Mouse (Mus musculus) gastrocnemius, adult 18-20 months (tissue): ENCODE data around the gene Nhlrc1. TPM values are rescaled to one million over a fixed set of nuclear protein-coding genes. Genes with fewer than 3 reads are reported as not detected.

ENCODE experiments used
- DNase-seq: peaks from one replicate; pipeline ENCODE4 v3.0.0; 2021; ENCODE audit warnings: low spot score
- long read RNA-seq, 2 experiments: library from polyadenylated mRNA; stranded (forward); transcript quantifications; one replicate each; pipeline ENCODE4 v2.0.0; 2021
- total RNA-seq, 2 experiments: library from RNA; stranded (reverse); gene quantifications; 2 replicates each; pipeline ENCODE4 v1.2.3; 2021

Gene Nhlrc1
- total RNA-seq: 1 to 10 TPM; 5.1 to 5.2 TPM
- long read RNA-seq, experiment 1, transcript Nhlrc1-201 (1 exons, 2,294 nt): major isoform, 19 of 19 reads
- long read RNA-seq, experiment 1, partial matches to known transcripts: 0 of 19 reads
- long read RNA-seq, experiment 1, other reads (novel, unspliced or antisense): 0 of 19 reads
- long read RNA-seq, experiment 2, transcript Nhlrc1-201 (1 exons, 2,294 nt): major isoform, 13 of 13 reads
- long read RNA-seq, experiment 2, partial matches to known transcripts: 0 of 13 reads
- long read RNA-seq, experiment 2, other reads (novel, unspliced or antisense): 0 of 13 reads

GRCm38 (mm10) chr13:47014334-47015194, at the start of gene Nhlrc1:
TSS of gene Nhlrc1 (minus strand) at chr13:47014850.
- peak; percentile 71 for DNase-seq

DNA sequence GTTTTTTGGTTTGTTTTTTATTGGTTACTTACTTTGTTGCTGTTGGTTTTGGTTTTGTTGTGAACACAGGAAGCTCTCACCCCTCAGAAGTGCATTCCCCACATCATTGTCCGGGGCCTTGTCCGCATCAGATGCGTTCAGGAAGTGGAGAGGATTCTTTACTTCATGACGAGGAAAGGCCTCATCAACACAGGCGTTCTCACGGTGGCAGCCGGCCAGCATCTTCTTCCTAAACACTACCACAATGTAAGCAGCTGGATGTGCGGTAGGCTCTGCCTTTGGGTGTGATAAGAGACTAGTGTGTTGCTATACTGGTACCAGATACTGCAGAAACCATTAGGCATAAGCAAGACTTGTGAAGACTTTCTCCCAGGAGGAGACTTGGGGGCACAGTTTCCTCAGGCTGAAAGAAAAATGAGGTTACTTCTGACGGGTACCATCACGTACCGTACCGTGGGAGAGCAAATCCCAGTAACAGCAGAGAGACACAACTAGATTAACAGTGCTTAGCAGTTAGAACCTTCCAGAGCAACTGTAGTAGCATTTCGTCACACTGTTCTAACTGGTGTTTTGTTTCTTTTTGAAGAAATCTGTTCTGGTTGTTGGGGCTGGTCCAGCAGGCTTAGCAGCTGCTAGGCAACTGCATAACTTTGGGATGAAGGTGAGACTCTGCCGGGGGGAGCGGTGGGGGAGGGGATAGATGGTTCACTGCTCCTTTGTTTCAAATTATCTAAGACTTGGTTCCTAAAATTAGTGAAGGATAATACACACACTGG, 49.5 kb upstream of the Nhlrc1 start:
- DNase-seq: no peak

- DNase-seq: no peak
Measured at GRCm38 (mm10) chr13:47062756-47063155, 48.1 kb upstream of the Nhlrc1 start.

- DNase-seq: no peak
Measured at GRCm38 (mm10) chr13:47056781-47057180, 42.1 kb upstream of the Nhlrc1 start.

DNA sequence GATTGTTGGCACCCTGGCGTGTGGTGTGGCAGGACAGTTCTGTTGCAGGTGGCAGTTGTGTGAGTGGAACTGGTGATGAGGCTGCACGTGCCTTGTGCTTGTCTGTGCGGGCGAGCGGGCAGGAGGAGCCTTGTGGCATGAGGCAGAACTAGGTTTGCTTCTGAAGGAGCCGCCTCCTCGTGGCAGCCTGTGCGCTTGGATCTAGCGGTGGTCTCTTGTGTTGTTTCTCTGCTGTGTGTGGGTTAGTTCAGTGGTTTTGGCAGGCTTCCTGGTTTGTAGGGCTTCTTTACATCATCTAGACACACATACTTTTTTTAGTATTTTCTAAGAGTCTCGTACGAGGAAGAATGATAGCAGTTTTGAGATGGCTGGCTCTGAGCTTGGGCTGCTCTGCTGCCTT, 41.5 kb upstream of the Nhlrc1 start:
- DNase-seq: no peak

GRCm38 (mm10) chr13:47053971-47054370, 39.3 kb upstream of the Nhlrc1 start:
- no peak for DNase-seq

DNA sequence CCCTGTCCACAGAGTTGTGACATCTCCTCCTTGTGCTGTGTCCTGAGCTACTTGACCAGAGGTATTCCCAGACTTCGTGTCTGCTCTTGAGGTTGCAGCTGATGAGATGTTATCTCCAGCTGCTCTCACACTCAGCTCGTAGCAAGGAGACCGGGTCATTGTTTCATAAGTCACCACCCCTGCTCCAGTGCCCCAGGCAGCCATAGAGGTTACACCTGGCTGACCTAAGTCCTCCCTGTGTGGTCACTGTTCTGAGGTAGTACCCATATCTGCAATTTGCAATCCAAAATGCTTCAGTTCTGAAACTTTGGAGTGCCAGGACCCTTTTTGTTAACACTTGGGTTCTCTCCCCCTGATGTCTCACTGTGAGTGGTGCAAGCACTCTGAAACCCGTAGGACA, 35.4 kb upstream of the Nhlrc1 start:
- no peak for DNase-seq

- peak; percentile 24 for DNase-seq
Measured at GRCm38 (mm10) chr13:47047996-47048395, 33.3 kb upstream of the Nhlrc1 start.

DNA sequence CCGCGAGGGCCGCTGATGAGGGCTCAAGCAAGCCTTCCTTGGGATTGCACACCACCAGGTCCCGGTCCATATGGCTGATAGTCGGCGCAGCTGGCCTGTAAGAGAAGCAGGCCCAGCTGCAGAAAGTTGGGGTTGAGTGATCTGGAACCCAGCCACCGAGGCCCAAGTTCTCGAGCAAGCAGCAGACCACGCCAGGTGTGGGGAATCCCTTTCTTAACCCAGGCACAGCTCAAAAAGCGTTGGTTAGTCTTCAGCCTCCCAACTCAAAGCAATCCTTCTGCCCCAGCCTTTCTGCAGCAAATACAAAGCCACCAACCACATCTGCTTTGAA, 29.9 kb upstream of the Nhlrc1 start, which contains the start of gene Tpmt:
Gene Tpmt, minus strand, starts transcription at position 121 of the 331 bp plus-strand sequence.
- DNase-seq: peak; percentile 5

DNA sequence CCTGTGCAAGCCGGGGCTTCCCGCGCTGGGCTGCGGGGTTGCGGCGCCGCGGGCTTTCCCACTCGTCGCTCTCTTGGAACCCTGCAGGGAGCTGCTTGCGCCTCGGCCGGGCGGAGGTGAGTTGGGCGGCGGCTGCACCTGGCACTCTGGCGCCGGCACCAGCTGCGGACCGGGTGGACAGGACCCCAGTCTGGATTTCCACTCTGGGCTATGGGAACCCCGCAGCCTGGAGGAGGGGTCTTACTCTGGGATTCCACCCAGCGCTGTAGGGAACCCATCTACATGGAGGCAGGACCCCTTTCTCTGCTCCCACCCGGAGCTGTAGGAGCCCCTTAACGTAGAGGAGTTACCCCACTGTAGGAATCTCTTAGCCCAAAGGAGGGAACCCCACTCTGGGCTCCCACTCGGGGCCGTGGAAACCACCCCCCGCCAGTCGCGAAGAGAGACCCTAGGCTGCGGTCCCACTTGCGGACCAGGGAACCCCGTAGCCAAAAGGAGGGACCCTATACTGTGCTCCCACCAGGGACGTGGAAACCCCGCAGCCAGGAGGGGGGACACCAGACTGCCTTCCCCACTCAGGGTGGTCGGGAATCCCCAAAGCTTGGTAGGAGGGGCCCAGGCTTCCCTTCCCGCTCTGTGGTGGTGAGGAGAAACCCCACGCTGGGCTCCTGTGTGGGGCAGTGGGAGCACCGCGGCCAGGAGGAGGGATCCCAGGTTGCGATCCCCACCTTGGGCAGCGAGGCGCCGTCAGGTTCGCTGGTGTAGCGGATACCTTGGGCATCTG, 29.4 kb upstream of the Nhlrc1 start:
- peak; percentile 9 for DNase-seq

DNA sequence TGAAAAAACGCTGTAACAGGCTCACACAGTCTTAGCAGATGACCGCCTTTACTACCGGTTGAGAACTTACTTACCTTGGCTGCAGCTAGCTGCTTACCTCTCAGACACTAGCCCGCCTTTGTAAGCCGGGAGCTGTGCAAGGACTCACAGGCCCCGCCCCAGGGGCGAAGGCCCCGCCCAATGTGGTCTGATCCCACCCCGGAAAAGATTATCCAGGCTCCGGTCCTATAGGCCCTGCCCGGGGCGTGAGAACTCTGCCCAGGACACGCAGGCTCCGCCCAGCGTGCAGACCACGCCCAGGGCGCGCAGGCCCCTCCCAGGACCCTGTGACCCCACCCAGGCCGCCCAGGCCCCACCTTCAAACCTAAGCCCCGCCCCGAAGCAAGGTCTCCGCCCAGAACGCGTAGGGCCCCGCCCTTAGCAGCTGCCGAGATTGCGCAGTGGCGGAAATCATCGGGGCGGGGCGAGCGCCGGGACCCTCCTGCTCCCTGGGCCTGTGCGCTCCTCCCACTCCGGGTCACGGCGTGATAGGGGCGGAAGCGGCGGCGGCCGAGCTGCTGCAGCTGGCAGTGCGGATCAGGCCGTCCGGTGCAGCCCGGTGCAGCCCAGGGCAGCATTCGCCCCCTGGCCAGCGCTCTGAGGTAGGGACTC, 28.5 kb upstream of the Nhlrc1 start, which contains the start of gene Kdm1b:
Gene Kdm1b, plus strand, starts transcription at position 470 of the 651 bp plus-strand sequence.
- peak; percentile 98 for DNase-seq

GRCm38 (mm10) chr13:47042024-47042633, 27.5 kb upstream of the Nhlrc1 start:
- no peak for DNase-seq

GRCm38 (mm10) chr13:47040061-47040460, 25.4 kb upstream of the Nhlrc1 start:
- DNase-seq: no peak

DNA sequence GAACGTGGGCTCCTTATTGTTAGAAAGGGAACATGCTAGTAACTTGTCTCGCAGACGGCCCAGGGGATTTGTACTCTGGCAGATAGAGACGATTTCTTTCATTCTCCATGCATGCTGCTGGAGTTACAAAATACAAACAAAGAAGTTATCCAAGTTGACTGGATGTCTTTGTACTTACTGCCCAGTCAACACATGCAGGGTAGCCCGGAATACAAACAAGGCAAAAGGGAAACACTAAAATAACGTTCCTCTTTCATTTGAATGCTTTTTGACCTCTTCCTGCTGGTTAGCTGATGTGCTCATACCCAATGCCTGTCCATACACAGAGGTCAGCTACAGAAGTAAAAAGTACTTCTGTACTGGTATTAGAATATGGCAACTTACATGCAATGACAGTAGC, 23.3 kb upstream of the Nhlrc1 start:
- no peak for DNase-seq

- no peak for DNase-seq
Measured at GRCm38 (mm10) chr13:47033602-47034001, 19.0 kb upstream of the Nhlrc1 start.

- no peak for DNase-seq
Measured at GRCm38 (mm10) chr13:47030376-47031107, 15.9 kb upstream of the Nhlrc1 start.

GRCm38 (mm10) chr13:47020798-47021197, 6.1 kb upstream of the Nhlrc1 start:
- no peak for DNase-seq

DNA sequence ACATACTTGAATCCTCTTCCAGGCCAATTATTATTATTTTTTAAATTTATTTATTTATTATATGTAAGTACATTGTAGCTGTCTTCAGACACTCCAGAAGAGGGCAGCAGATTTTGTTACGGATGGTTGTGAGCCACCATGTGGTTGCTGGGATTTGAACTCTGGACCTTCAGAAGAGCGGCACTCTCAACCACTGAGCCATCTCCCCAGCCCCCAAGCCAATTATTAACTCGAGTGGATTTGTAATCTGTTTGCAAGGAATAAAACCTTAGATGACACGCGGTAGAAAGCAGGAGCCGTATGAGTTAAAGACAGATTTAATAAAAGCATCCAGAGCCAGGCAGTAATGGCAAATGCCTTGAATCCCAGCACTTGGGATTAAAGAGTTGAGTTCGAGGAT, 5.1 kb upstream of the Nhlrc1 start:
- DNase-seq: no peak

DNA sequence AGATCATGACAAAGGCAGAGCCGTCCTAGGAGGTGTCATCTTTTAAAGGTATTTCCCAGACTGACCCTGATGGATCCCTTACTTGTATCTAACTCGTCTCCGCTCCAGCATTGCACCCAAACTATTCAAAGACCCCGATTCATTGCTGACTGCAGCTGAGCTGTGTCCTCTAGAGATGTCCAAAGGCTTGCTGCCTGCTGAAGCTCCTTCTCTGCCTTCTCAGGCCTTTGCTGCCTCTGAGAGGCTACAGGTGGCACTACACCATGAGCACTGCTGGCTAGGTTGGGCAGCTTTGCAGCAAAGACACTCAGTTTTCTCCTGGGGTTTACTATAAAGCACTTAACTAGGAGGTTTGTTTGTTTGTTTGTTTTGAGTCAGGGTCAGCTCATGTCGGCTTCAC, 2.6 kb upstream of the Nhlrc1 start:
- peak; percentile 41 for DNase-seq

DNA sequence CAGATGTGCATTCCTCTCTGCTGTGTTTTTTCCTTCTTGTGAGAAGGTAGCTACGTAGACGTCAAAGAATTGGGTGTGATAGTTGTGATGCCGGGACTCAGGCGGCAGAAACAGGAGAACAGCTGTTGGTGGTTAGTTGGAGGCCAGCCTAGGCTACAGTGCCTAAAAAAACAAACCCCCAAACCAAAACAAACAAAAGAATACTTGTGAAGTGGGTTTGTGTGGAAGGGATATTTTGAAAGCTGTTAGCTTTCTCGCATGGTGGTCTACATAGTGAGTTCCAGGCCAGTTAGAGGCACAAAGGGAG, 498 bp upstream of the Nhlrc1 start:
- no peak for DNase-seq
